Mouse (Mus musculus) MEL (cell line): ENCODE results near the gene H2-K1. TPM values are rescaled to one million over a fixed set of nuclear protein-coding genes. Genes with fewer than 3 reads are reported as not detected.

Experiments
- DNase-seq: peaks from one replicate; pipeline ENCODE4 v3.0.0; 2011; ENCODE audit warnings: low read depth, low spot score
- H3K27ac ChIP-seq: 2 replicates; pipeline ENCODE4 v1.5.1; 2012; ENCODE audit warnings: low read depth, mild to moderate bottlenecking, control low read depth, low read length, moderate library complexity; ENCODE audit not compliant: control insufficient read depth
- H3K27me3 ChIP-seq, 2 experiments: fragments of 150-350 bp in 1 of 2; sonication (generic) in 1 of 2; 2 replicates each; pipeline ENCODE4 v1.6.1; 2012; ENCODE audit warnings: low read length in 2 of 2, mild to moderate bottlenecking in 2 of 2, improper control_type of control experiment in 1 of 2, moderate library complexity in 1 of 2; ENCODE audit not compliant: insufficient read depth in 2 of 2, control insufficient read depth in 1 of 2
- H3K36me3 ChIP-seq, 2 experiments: 2 replicates each; pipeline ENCODE4 v1.6.1; 2012 to 2014; ENCODE audit warnings: low read length in 2 of 2, improper control_type of control experiment in 1 of 2, inconsistent platforms in 1 of 2, mild to moderate bottlenecking in 1 of 2; ENCODE audit not compliant: insufficient read depth in 2 of 2, control insufficient read depth in 1 of 2
- H3K4me1 ChIP-seq, 2 experiments: fragments of 150-350 bp in 1 of 2; sonication (generic) in 1 of 2; 2 replicates each; pipeline ENCODE4 v1.6.1; 2012; ENCODE audit warnings: low read length in 2 of 2, improper control_type of control experiment in 1 of 2, mild to moderate bottlenecking in 1 of 2; ENCODE audit not compliant: insufficient read depth in 2 of 2, control insufficient read depth in 1 of 2
- H3K4me3 ChIP-seq, 2 experiments: fragments of 150-350 bp in 1 of 2; sonication (generic) in 1 of 2; 2 replicates each; pipeline ENCODE4 v1.5.1; 2012; ENCODE audit warnings: low read depth in 2 of 2, low read length in 2 of 2, mild to moderate bottlenecking in 2 of 2, moderate library complexity in 2 of 2, control low read depth in 1 of 2, improper control_type of control experiment in 1 of 2; ENCODE audit not compliant: control insufficient read depth in 1 of 2, insufficient read depth in 1 of 2
- H3K79me2 ChIP-seq: 2 replicates; pipeline ENCODE4 v1.6.1; 2012; ENCODE audit warnings: mild to moderate bottlenecking, low read length, moderate library complexity; ENCODE audit not compliant: control insufficient read depth, poor library complexity, insufficient read depth
- H3K9ac ChIP-seq: 2 replicates; pipeline ENCODE4 v1.6.1; 2012; ENCODE audit warnings: low read depth, mild to moderate bottlenecking, control low read depth, low read length, moderate library complexity; ENCODE audit not compliant: control insufficient read depth, poor library complexity, severe bottlenecking
- H3K9me3 ChIP-seq: fragments of 150-350 bp; sonication (generic); replicated peaks from 2 replicates; pipeline ENCODE4 v1.6.1; 2012; ENCODE audit warnings: mild to moderate bottlenecking, low read length, improper control_type of control experiment, moderate library complexity; ENCODE audit not compliant: insufficient read depth
- BHLHE40 ChIP-seq: IDR thresholded peaks from 2 replicates; pipeline ENCODE4 v1.6.1; 2012; ENCODE audit warnings: low read depth, mild to moderate bottlenecking, inconsistent platforms, low read length, improper control_type of control experiment, borderline replicate concordance
- CHD2 ChIP-seq: IDR thresholded peaks from 2 replicates; pipeline ENCODE4 v1.6.1; 2011; ENCODE audit warnings: low read length, improper control_type of control experiment
- E2F4 ChIP-seq: IDR thresholded peaks from 2 replicates; pipeline ENCODE4 v1.6.1; 2011; ENCODE audit warnings: low read depth, low read length, improper control_type of control experiment, borderline replicate concordance
- ELF1 ChIP-seq: IDR thresholded peaks from 2 replicates; pipeline ENCODE4 v1.6.1; 2014; ENCODE audit warnings: low read depth, mild to moderate bottlenecking, inconsistent platforms, low read length, improper control_type of control experiment, moderate library complexity
- EP300 ChIP-seq, 2 experiments: IDR thresholded peaks; 2 replicates each; pipeline ENCODE4 v1.6.1; 2011; ENCODE audit warnings: improper control_type of control experiment in 2 of 2, low read length in 2 of 2, low read depth in 1 of 2, mild to moderate bottlenecking in 1 of 2
- GABPA ChIP-seq: IDR thresholded peaks from 2 replicates; pipeline ENCODE4 v1.6.1; 2012; ENCODE audit warnings: low read depth, mild to moderate bottlenecking, inconsistent platforms, low read length, improper control_type of control experiment, moderate library complexity
- GATA1 ChIP-seq: IDR thresholded peaks from 2 replicates; pipeline ENCODE4 v1.6.1; 2011; ENCODE audit warnings: low read depth, low read length, improper control_type of control experiment
- HCFC1 ChIP-seq: IDR thresholded peaks from 2 replicates; pipeline ENCODE4 v1.6.1; 2012; ENCODE audit warnings: low read depth, mild to moderate bottlenecking, inconsistent platforms, low read length, improper control_type of control experiment, moderate library complexity
- JUND ChIP-seq: IDR thresholded peaks from 2 replicates; pipeline ENCODE4 v1.6.1; 2011; ENCODE audit warnings: low read depth, mild to moderate bottlenecking, improper control_type of control experiment, low read length
- KAT2A ChIP-seq: conservative IDR thresholded peaks from 2 replicates; pipeline ENCODE4 v1.6.1; 2012; ENCODE audit warnings: low read depth, low read length, improper control_type of control experiment, inconsistent platforms
- MAX ChIP-seq: IDR thresholded peaks from 2 replicates; pipeline ENCODE4 v1.6.1; 2011; ENCODE audit warnings: low read length, improper control_type of control experiment
- MAZ ChIP-seq: IDR thresholded peaks from 2 replicates; pipeline ENCODE4 v1.6.1; 2012; ENCODE audit warnings: low read depth, mild to moderate bottlenecking, inconsistent platforms, low read length, improper control_type of control experiment
- MEF2A ChIP-seq: IDR thresholded peaks from 2 replicates; pipeline ENCODE4 v1.6.1; 2014; ENCODE audit warnings: low read depth, mild to moderate bottlenecking, inconsistent platforms, low read length, improper control_type of control experiment; ENCODE audit not compliant: poor library complexity, insufficient replicate concordance, severe bottlenecking; ENCODE audit errors: extremely low read depth
- MYC ChIP-seq: IDR thresholded peaks from 2 replicates; pipeline ENCODE4 v1.6.1; 2011; ENCODE audit warnings: low read depth, mild to moderate bottlenecking, low read length, improper control_type of control experiment, moderate library complexity
- NELFE ChIP-seq: IDR thresholded peaks from 2 replicates; pipeline ENCODE4 v1.6.1; 2011; ENCODE audit warnings: low read depth, low read length, improper control_type of control experiment
- NRF1 ChIP-seq: IDR thresholded peaks from 2 replicates; pipeline ENCODE4 v1.6.1; 2014; ENCODE audit warnings: low read depth, mild to moderate bottlenecking, inconsistent platforms, low read length, improper control_type of control experiment, moderate library complexity; ENCODE audit not compliant: poor library complexity, insufficient read depth, severe bottlenecking
- POLR2A ChIP-seq, 2 experiments: IDR thresholded peaks; 2 replicates each; pipeline ENCODE4 v1.6.1; 2011 to 2012; ENCODE audit warnings: low read length in 2 of 2, mild to moderate bottlenecking in 2 of 2, control low read depth in 1 of 2, improper control_type of control experiment in 1 of 2, low read depth in 1 of 2, moderate library complexity in 1 of 2; ENCODE audit not compliant: control insufficient read depth in 1 of 2, insufficient read depth in 1 of 2, poor library complexity in 1 of 2
- POLR2AphosphoS2 ChIP-seq: IDR thresholded peaks from 2 replicates; pipeline ENCODE4 v1.6.1; 2011; ENCODE audit warnings: low read length, improper control_type of control experiment
- SIN3A ChIP-seq: IDR thresholded peaks from 2 replicates; pipeline ENCODE4 v1.6.1; 2012; ENCODE audit warnings: low read length, improper control_type of control experiment, inconsistent platforms
- SMC3 ChIP-seq: IDR thresholded peaks from 2 replicates; pipeline ENCODE4 v1.6.1; 2011; ENCODE audit warnings: low read depth, low read length, improper control_type of control experiment
- TBP ChIP-seq: IDR thresholded peaks from 2 replicates; pipeline ENCODE4 v1.8.0; 2011; ENCODE audit warnings: low read depth, low read length, improper control_type of control experiment
- TCF12 ChIP-seq: IDR thresholded peaks from 2 replicates; pipeline ENCODE4 v1.6.1; 2014; ENCODE audit warnings: low read depth, mild to moderate bottlenecking, inconsistent platforms, low read length, improper control_type of control experiment, moderate library complexity
- ZC3H11A ChIP-seq: IDR thresholded peaks from 2 replicates; pipeline ENCODE4 v1.6.1; 2012; ENCODE audit warnings: low read depth, mild to moderate bottlenecking, inconsistent platforms, low read length, improper control_type of control experiment
- ZKSCAN1 ChIP-seq: IDR thresholded peaks from 2 replicates; pipeline ENCODE4 v1.6.1; 2012; ENCODE audit warnings: low read depth, mild to moderate bottlenecking, inconsistent platforms, low read length, improper control_type of control experiment, moderate library complexity
- ZMIZ1 ChIP-seq: IDR thresholded peaks from 2 replicates; pipeline ENCODE4 v1.6.1; 2012; ENCODE audit warnings: low read depth, mild to moderate bottlenecking, inconsistent platforms, low read length, improper control_type of control experiment, moderate library complexity
- polyA plus RNA-seq, 2 experiments: library from polyadenylated mRNA; stranded (reverse) in 1 of 2; unstranded in 1 of 2; fragments of >175 nt in 1 of 2; fragments of >200 nt in 1 of 2; gene quantifications; 2 replicates each; pipeline versions ENCODE4 v1.2.1 to v1.2.4; 2012; ENCODE audit warnings: low replicate concordance in 2 of 2, low read depth in 1 of 2; ENCODE audit not compliant: insufficient read length in 2 of 2, insufficient read depth in 1 of 2, missing spikeins in 1 of 2
- total RNA-seq: library from RNA; depleted of rRNA; stranded (reverse); fragments of 300-350 nt; gene quantifications from 2 replicates; pipeline ENCODE4 v1.2.3, GENCODE M21; 2012

H2-K1 gene
- total and polyA plus RNA-seq, 3 experiments = 81.1 to 113 TPM; not detected in 1

- TF ChIP-seq GABPA (no peak), MEF2A (no peak), HCFC1 (peak; percentile 81), MAX (peak; percentile 83), JUND (no peak), EP300 (IDR thresholded peaks at IDR 0.05; ENCODE audit: low read depth in 1 of 2, low read length in 2 of 2) (0 out of 4 replicates have a peak, but pooled peaks of 1 of the 2 experiments have one; percentile 19), ZKSCAN1 (no peak), NRF1 (no peak), CHD2 (no peak; the same call in 1 of the 2 replicates), ELF1 (no peak), TBP (0 out of 2 replicates have a peak, but pooled peaks have one; percentile 17), MYC (0 out of 2 replicates have a peak, but pooled peaks have one; percentile 73), E2F4 (no peak; the same call in 1 of the 2 replicates), POLR2AphosphoS2 (peak; percentile 88), POLR2A (IDR thresholded peaks at IDR 0.05; ENCODE audit: control insufficient read depth in 1 of 2, insufficient read depth in 1 of 2, low read depth in 1 of 2, low read length in 2 of 2, poor library complexity in 1 of 2) (peak; percentile 89 to 90; a peak in 3 of 4 replicates), KAT2A (no peak; the same call in 1 of the 2 replicates), BHLHE40 (no peak), MAZ (peak; percentile 19), NELFE (peak; percentile 75), GATA1 (no peak), SMC3 (no peak), TCF12 (0 out of 2 replicates have a peak, but pooled peaks have one; percentile 38), ZMIZ1 (peak; percentile 22; the same call in 1 of the 2 replicates), ZC3H11A (no peak), SIN3A (peak; percentile 80)
- peak; percentile 84 for DNase-seq
- H3K4me1 ChIP-seq = peaks cover 0 to 20% of the 10 kb centered on the region in 2 experiments; a peak in 2 of 4 replicates
- peak within 1 kb of the TSS; percentile 96 for H3K9ac ChIP-seq
- H3K4me3 ChIP-seq = peak within 1 kb of the TSS; percentile 90 to 96
- peaks cover 3 to 7% of the 10 kb centered on the region in 2 experiments; a peak in 3 of 4 replicates for H3K36me3 ChIP-seq
- peaks cover 17% of the 10 kb centered on the region for H3K79me2 ChIP-seq
- H3K27me3 ChIP-seq = no peaks in the 10 kb centered on the region
- peak within 1 kb of the TSS; percentile 69 for H3K27ac ChIP-seq
- H3K9me3 ChIP-seq = no peaks in the 10 kb centered on the region
Observed at GRCm38 (mm10) chr17:34024317-34024821, 24.2 kb upstream of the H2-K1 start, which contains the start of gene Ring1. Ring1 (minus strand) TSS chr17:34024680.
